Mouse (Mus musculus): ENCODE data around the gene Olfr689. TPM values are rescaled to one million over a fixed set of nuclear protein-coding genes. Genes with fewer than 3 reads are reported as not detected.

Olfr689 gene
- 0.19 TPM in 1 of 2 replicates, not detected in the other for polyA plus RNA-seq (2015; fragmentation: Nextera tagmentation; extraction: Ambion mirVana)

DNA sequence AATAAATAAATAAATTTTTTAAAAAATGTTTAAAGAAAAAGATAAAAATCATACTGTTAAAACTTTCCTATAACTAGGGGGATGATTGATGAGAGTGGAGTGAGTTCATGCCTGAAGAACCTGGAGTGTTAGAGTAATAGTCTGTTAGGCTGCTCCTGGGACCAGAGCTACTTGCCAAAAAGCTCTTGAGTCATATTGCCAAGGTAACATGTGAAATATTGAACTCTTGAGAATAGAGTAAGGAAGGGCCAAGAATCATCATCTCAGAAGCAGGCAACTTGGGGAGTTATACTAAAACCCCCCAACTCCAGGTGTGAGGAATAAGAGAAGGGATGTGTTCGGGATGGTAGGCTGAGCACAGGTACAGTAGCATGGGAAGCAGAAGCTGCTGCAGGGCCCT is at the start of gene Olfr689:
Olfr689 (plus strand) TSS at position 301 of the 400 bp plus-strand sequence.

DNA sequence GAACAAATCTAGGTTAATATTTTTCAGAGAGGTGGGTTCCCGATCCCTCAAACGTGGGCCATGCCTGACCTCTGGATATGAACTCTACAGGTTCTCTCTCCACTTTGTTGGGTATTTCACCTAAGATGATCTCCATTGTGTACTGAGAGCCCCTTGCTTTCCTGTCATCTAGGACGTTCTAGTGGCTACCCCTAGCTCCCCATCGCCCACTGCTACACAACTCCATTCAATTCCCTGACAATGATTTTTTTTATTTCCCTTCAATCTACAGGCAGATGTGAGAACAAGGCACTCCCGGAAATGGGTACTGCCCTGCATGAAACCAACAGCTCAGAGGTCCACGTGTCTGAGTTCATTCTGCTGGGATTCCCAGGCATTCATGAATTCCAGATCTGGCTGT is 23.2 kb upstream of the Olfr689 start, which contains the start of gene Olfr688:
Olfr688 (plus strand) TSS at position 301 of the 400 bp plus-strand sequence.

DNA sequence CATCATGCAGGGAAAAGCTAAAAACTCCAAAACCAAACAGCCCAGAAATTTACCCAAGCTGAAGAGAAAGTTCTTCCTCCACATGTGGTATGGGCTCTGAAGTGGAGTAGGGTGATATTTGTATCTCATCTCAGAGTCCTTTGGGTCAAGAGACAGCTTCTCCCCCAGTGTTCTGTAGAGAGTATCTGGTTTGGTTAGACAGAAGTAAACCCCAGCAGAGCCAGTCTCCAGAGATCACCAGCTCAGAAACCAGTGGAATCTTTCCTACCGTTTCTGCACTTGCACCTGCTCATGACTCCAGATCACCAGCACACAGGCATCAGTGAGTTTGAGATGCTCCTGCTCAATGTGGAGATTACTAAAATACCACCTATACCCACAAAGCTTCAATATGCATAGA is 23.0 kb downstream of the Olfr689 start, which contains the start of gene Olfr690:
Olfr690 (minus strand) TSS at position 101 of the 400 bp plus-strand sequence.

DNA sequence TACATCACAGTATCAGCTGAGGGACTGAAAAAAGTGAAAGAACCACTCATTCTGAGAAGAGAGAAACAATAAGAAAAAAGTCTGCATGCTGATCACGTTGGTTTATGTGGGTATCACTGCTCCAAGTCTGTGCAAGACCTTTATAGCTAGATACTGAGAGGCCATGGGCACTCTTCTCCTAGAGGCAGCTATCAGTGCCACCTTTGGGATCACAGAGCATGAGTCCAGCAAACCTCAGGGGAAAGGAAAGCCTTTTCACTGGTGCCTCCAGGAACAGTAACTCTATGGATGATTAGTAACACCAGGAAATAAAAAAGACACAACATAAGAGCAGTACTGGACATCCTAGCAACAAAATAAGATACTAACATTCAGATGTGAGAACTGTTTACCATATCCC is 31.2 kb downstream of the Olfr689 start, which contains the start of gene Olfr691:
Olfr691 (minus strand) TSS at position 101 of the 400 bp plus-strand sequence.

DNA sequence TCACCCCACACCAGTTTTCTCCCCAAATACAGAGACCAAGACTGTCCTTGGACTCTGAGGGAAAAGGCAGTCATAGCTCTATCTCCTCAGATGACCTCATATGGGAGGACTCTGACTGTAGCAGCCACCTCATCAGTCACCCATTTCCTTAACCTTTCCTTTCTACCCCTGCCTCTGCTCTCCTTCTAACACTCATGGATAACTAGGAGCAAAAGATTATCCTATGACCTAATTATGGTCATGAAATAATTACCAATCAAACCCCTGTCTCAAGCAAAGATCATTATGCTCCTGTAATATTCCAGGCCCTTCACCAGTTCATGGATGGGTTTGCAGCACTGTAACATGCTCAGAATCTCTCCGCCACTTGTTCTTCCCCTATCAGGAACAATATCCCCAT is 57.0 kb downstream of the Olfr689 start, which contains the start of gene Olfr692:
Olfr692 (plus strand) TSS at position 301 of the 400 bp plus-strand sequence.

Other genes starting within 250 kb of the Olfr689 start
- gene Olfr678, start 246.7 kb upstream of the Olfr689 start, polyA plus RNA-seq (2015; fragmentation: Nextera tagmentation; extraction: Ambion mirVana), result not detected in 2 replicates
- gene Olfr679, start 230.0 kb upstream of the Olfr689 start, polyA plus RNA-seq (2015; fragmentation: Nextera tagmentation; extraction: Ambion mirVana), result not detected in 2 replicates
- gene Olfr680-ps1, start 218.3 kb upstream of the Olfr689 start, polyA plus RNA-seq (2015; fragmentation: Nextera tagmentation; extraction: Ambion mirVana), result not detected in 2 replicates
- gene Olfr681, start 194.3 kb upstream of the Olfr689 start, polyA plus RNA-seq (2015; fragmentation: Nextera tagmentation; extraction: Ambion mirVana), result not detected in 2 replicates
- not detected in 2 replicates for gene Olfr683, start 164.2 kb upstream of the Olfr689 start, polyA plus RNA-seq (2015; fragmentation: Nextera tagmentation; extraction: Ambion mirVana)
- not detected in 2 replicates for gene Olfr684, start 147.5 kb upstream of the Olfr689 start, polyA plus RNA-seq (2015; fragmentation: Nextera tagmentation; extraction: Ambion mirVana)
- not detected in 2 replicates for gene Olfr685, start 125.2 kb upstream of the Olfr689 start, polyA plus RNA-seq (2015; fragmentation: Nextera tagmentation; extraction: Ambion mirVana)
- gene Olfr686, start 103.7 kb upstream of the Olfr689 start, polyA plus RNA-seq (2015; fragmentation: Nextera tagmentation; extraction: Ambion mirVana), result not detected in 2 replicates
- not detected in 2 replicates for gene Olfr688, start 23.1 kb upstream of the Olfr689 start, polyA plus RNA-seq (2015; fragmentation: Nextera tagmentation; extraction: Ambion mirVana)
- not detected in 2 replicates for gene Olfr690, start 22.9 kb downstream of the Olfr689 start, polyA plus RNA-seq (2015; fragmentation: Nextera tagmentation; extraction: Ambion mirVana)
- gene Olfr691, start 31.1 kb downstream of the Olfr689 start, polyA plus RNA-seq (2015; fragmentation: Nextera tagmentation; extraction: Ambion mirVana), result 0.24 and 0.31 TPM in 2 replicates
- gene Olfr692, start 57.1 kb downstream of the Olfr689 start, polyA plus RNA-seq (2015; fragmentation: Nextera tagmentation; extraction: Ambion mirVana), result not detected in 2 replicates
- not detected in 2 replicates for gene Gm5901, start 63.9 kb downstream of the Olfr689 start, polyA plus RNA-seq (2015; fragmentation: Nextera tagmentation; extraction: Ambion mirVana)
- 29.2 and 36.0 TPM in 2 replicates for gene Fam160a2, start 88.9 kb downstream of the Olfr689 start, polyA plus RNA-seq (2015; fragmentation: Nextera tagmentation; extraction: Ambion mirVana)
- gene Cnga4, start 93.4 kb downstream of the Olfr689 start, polyA plus RNA-seq (2015; fragmentation: Nextera tagmentation; extraction: Ambion mirVana), result 0.13 and 0.18 TPM in 2 replicates
- gene Cckbr, start 114.6 kb downstream of the Olfr689 start, polyA plus RNA-seq (2015; fragmentation: Nextera tagmentation; extraction: Ambion mirVana), result 7.7 and 8.3 TPM in 2 replicates
- 51.8 and 63.3 TPM in 2 replicates for gene Cavin3, start 171.1 kb downstream of the Olfr689 start, polyA plus RNA-seq (2015; fragmentation: Nextera tagmentation; extraction: Ambion mirVana)
- gene Smpd1, start 243.2 kb downstream of the Olfr689 start, polyA plus RNA-seq (2015; fragmentation: Nextera tagmentation; extraction: Ambion mirVana), result 97.1 and 101 TPM in 2 replicates

Measured in neural tube, postnatal 0 days (tissue).